Mouse (Mus musculus) thymus, adult 2 months (tissue): ENCODE measurements around the gene Hfe2. TPM values are rescaled to one million over a fixed set of nuclear protein-coding genes. Genes with fewer than 3 reads are reported as not detected.

Experiments used
- DNase-seq: peaks from one replicate; pipeline ENCODE4 v3.0.0; 2021
- H3K27ac ChIP-seq: fragments of 200-500 bp; 2 replicates; pipeline ENCODE4 v1.5.1; 2012; ENCODE audit warnings: low read length, control low read depth; ENCODE audit not compliant: control insufficient read depth, insufficient read depth
- H3K27me3 ChIP-seq: fragments of 200-500 bp; 2 replicates; pipeline ENCODE4 v1.6.1; 2012; ENCODE audit warnings: mild to moderate bottlenecking, low read length, moderate library complexity, mixed read lengths; ENCODE audit not compliant: control insufficient read depth, insufficient read depth
- H3K36me3 ChIP-seq: fragments of 200-500 bp; 2 replicates; pipeline ENCODE4 v1.6.1; 2012; ENCODE audit warnings: mild to moderate bottlenecking, low read length, moderate library complexity; ENCODE audit not compliant: control insufficient read depth, insufficient read depth
- H3K4me1 ChIP-seq: fragments of 200-500 bp; replicated peaks from 2 replicates; pipeline ENCODE4 v1.6.1; 2012; ENCODE audit warnings: low read length; ENCODE audit not compliant: control insufficient read depth, insufficient read depth
- H3K4me3 ChIP-seq: fragments of 200-500 bp; 2 replicates; pipeline ENCODE4 v1.5.1; 2012; ENCODE audit warnings: mild to moderate bottlenecking, low read length, control low read depth, moderate library complexity; ENCODE audit not compliant: control insufficient read depth, insufficient read depth
- CTCF ChIP-seq: fragments of 200-500 bp; IDR thresholded peaks from 2 replicates; pipeline ENCODE4 v1.5.1; 2012; ENCODE audit warnings: mild to moderate bottlenecking, control low read depth, low read length, moderate library complexity, borderline replicate concordance; ENCODE audit not compliant: control insufficient read depth, poor library complexity, insufficient read depth; ENCODE audit errors: extremely low read depth
- POLR2A ChIP-seq: fragments of 200-500 bp; IDR thresholded peaks from 2 replicates; pipeline ENCODE4 v1.6.1; 2012; ENCODE audit warnings: mild to moderate bottlenecking, low read length, control low read depth, moderate library complexity; ENCODE audit not compliant: control insufficient read depth, poor library complexity, insufficient read depth; ENCODE audit errors: extremely low read depth
- WGBS: fragments of 180-500 bp; shearing (Covaris S2); methylation state at CpG from one replicate; pipeline ENCODE4 v1.1.7; 2018; 5-methylcytosine and 5-hydroxymethylcytosine counted together
- polyA plus RNA-seq: library from polyadenylated mRNA; depleted of rRNA; stranded (reverse); fragments of >200 nt; gene quantifications from 2 replicates; pipeline ENCODE4 v1.2.3, GENCODE M21; 2012

Hfe2 gene
- polyA plus RNA-seq, 1 experiment = 10.4 TPM

DNA sequence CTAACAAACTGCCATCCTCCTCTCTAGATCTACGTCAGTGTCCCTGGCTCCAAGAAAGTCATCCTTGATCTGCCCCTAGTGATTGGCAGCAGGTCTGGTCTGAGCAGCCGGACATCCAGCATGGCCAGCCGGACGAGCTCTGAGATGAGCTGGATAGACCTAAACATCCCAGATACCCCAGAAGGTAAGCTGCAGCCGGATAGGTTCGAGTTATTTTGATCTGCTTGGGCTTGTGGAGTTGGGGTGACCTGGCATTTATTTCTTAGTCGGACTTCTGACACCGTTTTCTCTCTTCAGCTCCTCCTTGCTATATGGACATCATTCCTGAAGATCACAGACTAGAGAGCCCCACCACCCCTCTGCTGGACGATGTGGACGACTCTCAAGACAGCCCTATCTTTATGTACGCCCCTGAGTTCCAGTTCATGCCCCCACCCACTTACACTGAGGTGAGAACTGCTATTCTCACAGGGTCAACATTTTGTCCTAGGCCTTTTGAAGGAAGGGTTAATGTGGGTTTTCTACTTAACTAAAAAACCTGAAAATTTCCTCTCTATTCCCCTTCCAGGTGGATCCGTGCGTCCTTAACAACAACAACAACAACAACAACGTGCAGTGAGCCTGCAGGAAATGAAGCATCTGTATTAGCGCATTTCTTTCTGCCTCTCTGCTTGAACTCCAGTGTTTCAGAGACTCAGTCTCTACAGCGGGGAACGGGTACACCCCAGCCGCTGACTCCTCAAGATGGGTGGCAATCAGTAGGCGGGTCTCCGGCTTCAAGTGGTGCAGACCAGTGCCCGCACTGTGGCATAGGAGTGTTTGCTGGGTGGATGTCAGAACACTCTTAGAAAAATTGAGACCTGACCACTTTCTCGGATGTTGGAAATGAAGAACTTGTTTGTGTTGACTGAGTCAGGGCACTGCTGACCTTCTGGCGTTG is 35.2 kb downstream of the Hfe2 start:
- DNase-seq = no peak
- Histone ChIP-seq H3K36me3 (peaks cover 26% of the 10 kb centered on the region), H3K27me3 (no peaks in the 10 kb centered on the region), H3K4me3 (peak overlapping the region; percentile 88), H3K27ac (no peak overlapping the region; the same call in 1 of the 2 replicates), H3K4me1 (peaks cover 52% of the 10 kb centered on the region)
- TF ChIP-seq POLR2A = no peak
- no peak for TF ChIP-seq CTCF
- 55% methylated on average over 23 of the region's 23 CpGs for WGBS

DNA sequence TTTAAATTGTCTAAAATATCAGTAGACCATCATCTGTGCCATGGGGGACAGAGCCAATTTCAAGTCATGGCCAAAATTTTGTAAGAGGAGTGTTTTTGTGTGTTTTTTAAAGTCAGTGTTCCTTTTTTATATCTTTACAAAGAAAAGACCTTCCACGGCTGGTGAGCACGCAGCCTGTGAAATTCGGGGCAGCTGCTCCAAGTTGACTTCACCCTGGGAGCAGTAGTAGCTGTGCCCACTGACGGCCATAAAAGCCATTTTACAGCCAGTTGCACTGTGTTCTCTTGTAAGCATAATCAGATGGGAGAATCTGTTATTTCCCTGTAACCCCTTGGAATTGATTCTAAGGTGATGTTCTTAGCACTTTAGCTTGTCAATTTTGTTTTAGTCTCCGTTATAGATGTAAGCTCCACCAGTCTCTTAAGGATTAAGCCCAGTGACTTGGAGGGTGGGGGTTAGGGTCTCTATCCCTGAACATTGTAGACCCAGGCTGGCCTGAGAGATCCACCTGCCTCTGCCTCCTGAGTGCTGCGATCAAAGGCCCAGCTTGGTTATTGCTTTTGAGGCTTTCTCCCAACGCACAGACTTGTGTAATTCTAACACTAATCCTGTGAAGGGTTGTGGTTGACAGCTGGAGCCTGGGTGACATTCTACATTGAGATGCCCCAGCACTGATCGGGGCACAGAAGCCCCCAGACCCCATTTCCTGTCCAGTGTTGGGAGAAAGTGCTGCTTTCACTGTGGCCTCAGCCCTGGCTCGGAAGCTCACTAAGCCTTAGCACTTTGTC is 36.1 kb downstream of the Hfe2 start:
- peak overlapping the region; percentile 17 for H3K4me3 ChIP-seq
- 79% methylated on average over 9 of the region's 9 CpGs for WGBS
- peaks cover 49% of the 10 kb centered on the region for H3K4me1 ChIP-seq
- DNase-seq = no peak
- TF ChIP-seq POLR2A (no peak), CTCF (no peak)
- no peaks in the 10 kb centered on the region for H3K27me3 ChIP-seq
- peaks cover 26% of the 10 kb centered on the region for H3K36me3 ChIP-seq
- H3K27ac ChIP-seq = no peak overlapping the region

DNA sequence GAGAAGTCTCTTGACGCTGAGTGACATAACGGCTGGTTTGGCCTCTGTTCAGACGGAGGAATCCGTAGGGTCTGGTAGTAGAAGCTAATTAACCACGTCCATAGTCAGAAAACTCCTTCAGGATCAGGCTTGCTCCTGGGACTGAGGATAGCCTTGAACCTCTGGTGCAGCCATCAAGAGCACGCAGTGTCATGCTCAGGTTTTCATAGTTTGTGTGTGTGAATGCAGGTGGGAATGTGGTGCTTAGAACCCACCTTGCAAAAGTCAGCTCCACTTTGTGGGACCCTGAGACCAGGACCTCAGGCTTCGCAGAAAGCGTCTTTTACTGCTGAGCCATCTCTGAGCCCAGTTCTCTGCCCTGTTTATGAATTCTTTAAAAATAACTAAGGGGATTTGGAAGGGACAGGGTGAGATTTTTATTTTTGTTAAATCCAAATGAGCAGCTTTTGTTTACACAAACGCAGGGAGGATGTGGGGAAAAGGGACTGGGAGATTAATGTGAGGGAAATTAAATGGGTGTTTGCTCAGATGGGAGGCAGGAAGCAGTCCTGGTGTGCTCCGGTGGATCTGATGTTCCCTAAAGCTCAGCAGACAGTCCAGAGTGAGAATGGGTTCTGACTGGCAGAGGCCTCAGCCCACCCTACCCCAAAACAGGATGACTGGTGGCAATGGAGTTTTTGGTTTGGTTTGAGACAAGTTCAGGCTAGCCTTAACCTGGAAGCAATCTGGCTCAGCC is 37.1 kb downstream of the Hfe2 start:
- H3K4me1 ChIP-seq = peaks cover 55% of the 10 kb centered on the region
- H3K27ac ChIP-seq = no peak overlapping the region; the same call in 1 of the 2 replicates
- peaks cover 26% of the 10 kb centered on the region for H3K36me3 ChIP-seq
- 81% methylated on average over 10 of the region's 10 CpGs for WGBS
- no peak for TF ChIP-seq POLR2A
- TF ChIP-seq CTCF = no peak
- H3K4me3 ChIP-seq = no peak overlapping the region
- DNase-seq = no peak
- H3K27me3 ChIP-seq = no peaks in the 10 kb centered on the region

DNA sequence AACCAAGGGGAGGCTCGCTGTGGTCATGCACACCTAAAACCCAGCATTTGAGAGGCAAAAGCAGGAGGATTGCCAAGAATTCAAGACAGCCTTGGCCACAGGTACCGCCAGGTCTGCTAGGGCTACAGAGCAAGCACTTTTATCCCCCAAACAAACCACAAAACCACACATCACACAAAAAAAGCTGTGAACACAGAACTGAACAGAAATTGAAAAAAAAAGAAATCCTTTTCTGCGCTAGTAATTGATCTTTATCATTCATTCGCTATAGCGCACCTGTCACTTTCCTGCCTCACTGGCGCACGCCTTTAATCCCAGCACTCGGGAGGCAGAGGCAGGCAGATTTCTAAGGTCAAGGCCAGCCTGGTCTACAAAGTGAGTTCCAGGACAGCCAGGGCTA is 38.3 kb downstream of the Hfe2 start:
- H3K27ac ChIP-seq = no peak overlapping the region
- WGBS = 6% methylated on average over 8 of the region's 8 CpGs
- H3K27me3 ChIP-seq = no peaks in the 10 kb centered on the region
- H3K36me3 ChIP-seq = peaks cover 26% of the 10 kb centered on the region
- no peak for TF ChIP-seq CTCF
- TF ChIP-seq POLR2A = no peak
- H3K4me3 ChIP-seq = no peak overlapping the region
- peak; percentile 44 for DNase-seq
- H3K4me1 ChIP-seq = peaks cover 61% of the 10 kb centered on the region

DNA sequence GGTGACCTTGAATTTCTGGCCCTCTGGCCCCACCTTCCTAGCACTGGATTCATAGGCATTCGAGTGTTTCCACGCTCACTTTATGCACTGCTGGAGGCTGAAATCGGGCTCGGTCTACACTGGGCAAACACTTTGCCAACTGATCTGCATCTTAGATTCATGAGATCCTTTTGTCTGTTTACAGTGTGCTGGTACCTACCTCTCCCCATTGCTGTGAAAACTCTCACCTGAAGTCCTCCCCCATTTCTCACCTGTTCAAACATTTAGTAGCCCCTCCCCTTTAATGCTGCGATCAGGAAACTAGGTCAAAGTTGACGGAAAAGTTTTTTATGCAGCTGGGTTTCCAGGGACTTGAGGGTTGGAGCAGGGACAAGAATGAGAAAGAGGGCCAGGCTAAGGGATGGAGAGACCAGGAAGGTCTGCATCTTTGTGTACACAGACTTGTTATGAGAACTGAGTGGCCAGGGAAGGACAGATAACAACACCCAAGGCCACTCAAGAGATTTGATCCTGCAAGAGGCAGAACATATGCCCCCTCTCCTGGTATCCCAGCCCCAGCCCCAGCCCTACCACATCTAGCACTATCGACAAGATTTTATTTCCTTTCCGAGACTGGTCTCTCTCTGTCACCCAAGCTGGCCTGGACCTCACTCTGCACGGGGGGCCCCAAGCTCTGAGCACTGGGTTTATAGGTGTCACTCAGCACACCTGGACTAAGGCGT is 39.1 kb downstream of the Hfe2 start:
- H3K4me3 ChIP-seq = no peak overlapping the region
- 40% methylated on average over 10 of the region's 10 CpGs for WGBS
- peaks cover 25% of the 10 kb centered on the region for H3K36me3 ChIP-seq
- no peaks in the 10 kb centered on the region for H3K27me3 ChIP-seq
- peaks cover 61% of the 10 kb centered on the region for H3K4me1 ChIP-seq
- no peak for DNase-seq
- TF ChIP-seq CTCF (no peak), POLR2A (no peak)
- H3K27ac ChIP-seq = no peak overlapping the region

DNA sequence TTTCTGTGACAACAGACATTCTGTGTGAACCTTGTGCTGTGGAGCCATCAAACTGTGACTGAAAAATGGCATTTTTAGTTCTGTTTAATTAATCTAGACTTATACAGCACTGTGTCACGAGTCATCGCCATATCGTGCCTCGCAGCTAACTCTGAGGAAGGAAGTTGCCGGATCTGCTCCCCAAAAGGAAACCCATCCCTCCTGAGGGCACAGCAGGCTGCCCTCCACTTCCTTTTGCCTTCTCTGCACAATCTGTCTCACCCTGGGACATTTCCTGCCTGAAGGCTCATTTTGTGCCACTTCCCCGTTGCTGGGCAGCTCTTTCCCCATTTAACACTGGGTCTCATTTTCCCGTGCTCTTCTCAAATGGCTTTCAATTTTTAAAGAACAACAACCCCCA is 39.7 kb downstream of the Hfe2 start:
- 1% methylated on average over 7 of the region's 7 CpGs for WGBS
- Histone ChIP-seq H3K27ac (no peak overlapping the region), H3K27me3 (no peaks in the 10 kb centered on the region), H3K36me3 (peaks cover 19% of the 10 kb centered on the region), H3K4me3 (no peak overlapping the region), H3K4me1 (peaks cover 62% of the 10 kb centered on the region)
- TF ChIP-seq CTCF (no peak), POLR2A (no peak)
- DNase-seq = peak; percentile 56
